9 mouse cellular contexts compared by ENCODE assay signal in the genomic region with DNA sequence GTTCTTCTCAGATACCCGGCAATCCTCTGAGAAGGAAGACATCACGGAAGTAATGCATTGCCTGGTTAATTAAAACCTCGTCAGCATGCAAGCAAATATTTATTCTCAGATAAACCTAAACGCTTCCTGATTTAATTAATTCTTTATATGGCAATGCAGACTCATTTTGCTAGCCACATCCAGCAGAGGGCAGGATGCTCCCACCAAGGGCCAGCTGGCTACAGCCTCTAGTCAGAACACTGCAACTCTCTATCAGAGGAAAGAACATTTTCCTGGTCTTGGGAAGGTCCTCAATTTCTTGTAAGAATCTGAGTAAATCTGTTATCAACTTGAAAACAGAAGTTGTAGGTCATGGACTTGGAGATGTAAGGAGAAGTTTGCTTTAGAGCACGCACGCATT. TPM values are rescaled to one million over a fixed set of nuclear protein-coding genes. Genes with fewer than 3 reads are reported as not detected.
DNase-seq lines count a peak whose midpoint lies in the region; ATAC-seq and TF ChIP-seq lines count a peak whose summit lies in the region.
"Had no signal": no experiment of that assay in that cellular context is flagged by ENCODE, and none has a peak within 500 bp of the region (broad histone marks: within the 10 kb centered on the region; RNA-seq: fewer than 3 reads in every experiment).

No protein-coding gene starts in this region.

- H3K9ac ChIP-seq in kidney, embryonic 15.5 days, result no peak overlapping the region
- H3K9ac ChIP-seq in forebrain, embryonic 15.5 days (replicated peaks), result no peak overlapping the region
- H3K9ac ChIP-seq in midbrain, embryonic 16.5 days (ENCODE audit: low read depth, low read length), result no peak overlapping the region
- no peak overlapping the region for H3K9ac ChIP-seq in stomach, postnatal 0 days (ENCODE audit: low read length)
- H3K9ac ChIP-seq: limb, embryonic 15.5 days had no signal

- no peak overlapping the region for H3K4me2 ChIP-seq in kidney, embryonic 15.5 days
- no peak overlapping the region for H3K4me2 ChIP-seq in forebrain, embryonic 15.5 days (replicated peaks)
- H3K4me2 ChIP-seq in midbrain, embryonic 16.5 days (ENCODE audit: low read length), result no peak overlapping the region
- H3K4me2 ChIP-seq in stomach, postnatal 0 days (replicated peaks; ENCODE audit: low read depth), result no peak overlapping the region
- H3K4me2 ChIP-seq: limb, embryonic 15.5 days had no signal

- 64% methylated on average over 6 of the region's 6 CpGs for WGBS in kidney, embryonic 15.5 days
- 55% methylated on average over 6 of the region's 6 CpGs for WGBS in forebrain, embryonic 15.5 days
- 67% methylated on average over 6 of the region's 6 CpGs for WGBS in midbrain, embryonic 16.5 days
- WGBS in stomach, postnatal 0 days, result 50% methylated on average over 6 of the region's 6 CpGs

- H3K4me1 ChIP-seq in kidney, embryonic 15.5 days, result peaks cover 6% of the 10 kb centered on the region; the same call in 1 of the 2 replicates
- no peaks in the 10 kb centered on the region for H3K4me1 ChIP-seq in forebrain, embryonic 15.5 days
- H3K4me1 ChIP-seq in midbrain, embryonic 16.5 days (ENCODE audit: control insufficient read depth, insufficient read depth, low read length), result no peaks in the 10 kb centered on the region
- no peaks in the 10 kb centered on the region for H3K4me1 ChIP-seq in stomach, postnatal 0 days (replicated peaks; ENCODE audit: control insufficient read depth, insufficient read depth)
- H3K4me1 ChIP-seq: limb, embryonic 15.5 days had no signal

- no peak for TF ChIP-seq EP300 in stomach, postnatal 0 days (optimal IDR thresholded peaks at IDR 0.05)

- H3K4me3 ChIP-seq in kidney, embryonic 15.5 days (replicated peaks), result no peak overlapping the region
- no peak overlapping the region for H3K4me3 ChIP-seq in forebrain, embryonic 15.5 days
- H3K4me3 ChIP-seq in midbrain, embryonic 16.5 days (ENCODE audit: low read depth, low read length), result no peak overlapping the region
- no peak overlapping the region for H3K4me3 ChIP-seq in stomach, postnatal 0 days (ENCODE audit: low read depth, low read length)
- H3K4me3 ChIP-seq: limb, embryonic 15.5 days had no signal

- no peaks in the 10 kb centered on the region for H3K36me3 ChIP-seq in kidney, embryonic 15.5 days
- no peaks in the 10 kb centered on the region for H3K36me3 ChIP-seq in forebrain, embryonic 15.5 days
- H3K36me3 ChIP-seq in midbrain, embryonic 16.5 days (ENCODE audit: control insufficient read depth, insufficient read depth, low read length), result no peaks in the 10 kb centered on the region
- H3K36me3 ChIP-seq in stomach, postnatal 0 days (ENCODE audit: control insufficient read depth, insufficient read depth, low read length), result no peaks in the 10 kb centered on the region
- H3K36me3 ChIP-seq: limb, embryonic 15.5 days had no signal

- no peak overlapping the region for H3K27ac ChIP-seq in kidney, embryonic 15.5 days
- no peak overlapping the region for H3K27ac ChIP-seq in forebrain, embryonic 15.5 days (replicated peaks)
- no peak overlapping the region for H3K27ac ChIP-seq in midbrain, embryonic 16.5 days (ENCODE audit: low read length)
- no peak overlapping the region for H3K27ac ChIP-seq in stomach, postnatal 0 days (replicated peaks)
- H3K27ac ChIP-seq: limb, embryonic 15.5 days had no signal

- no peak for ATAC-seq in kidney, embryonic 15.5 days (replicated peaks; ENCODE audit: low FRiP score)
- peak; percentile 89 for ATAC-seq in cerebellum, adult (ENCODE audit: insufficient number of reproducible peaks, low FRiP score, low TSS enrichment)
- peak; percentile 82; the same call in 1 of the 2 replicates for ATAC-seq in forebrain, embryonic 15.5 days (replicated peaks)
- peak; percentile 79 for ATAC-seq in inflammation-experienced regulatory T-cells, adult 6 months
- peak; percentile 77; the same call in 1 of the 2 replicates for ATAC-seq in midbrain, embryonic 16.5 days
- ATAC-seq in stomach, postnatal 0 days (ENCODE audit: low FRiP score, low TSS enrichment), result peak; percentile 69

- TF ChIP-seq CTCF in stomach, postnatal 0 days (IDR thresholded peaks at IDR 0.05; ENCODE audit: low read depth), result peak; percentile 85

- H3K9me3 ChIP-seq in kidney, embryonic 15.5 days (replicated peaks), result no peaks in the 10 kb centered on the region
- H3K9me3 ChIP-seq in forebrain, embryonic 15.5 days, result no peaks in the 10 kb centered on the region
- no peaks in the 10 kb centered on the region for H3K9me3 ChIP-seq in midbrain, embryonic 16.5 days (replicated peaks; ENCODE audit: control insufficient read depth, low read length, poor library complexity, severe bottlenecking)
- no peaks in the 10 kb centered on the region for H3K9me3 ChIP-seq in stomach, postnatal 0 days (ENCODE audit: control insufficient read depth, low read length)
- H3K9me3 ChIP-seq: limb, embryonic 15.5 days had no signal

- H3K27me3 ChIP-seq in kidney, embryonic 15.5 days, result no peaks in the 10 kb centered on the region
- H3K27me3 ChIP-seq in forebrain, embryonic 15.5 days, result no peaks in the 10 kb centered on the region
- no peaks in the 10 kb centered on the region for H3K27me3 ChIP-seq in midbrain, embryonic 16.5 days (ENCODE audit: control insufficient read depth, insufficient read depth, low read depth, low read length)
- H3K27me3 ChIP-seq in stomach, postnatal 0 days (ENCODE audit: control insufficient read depth, insufficient read depth, low read length), result no peaks in the 10 kb centered on the region
- H3K27me3 ChIP-seq: limb, embryonic 15.5 days had no signal

- DNase-seq in kidney, adult 11 months, result peak; percentile 51
- peak; percentile 16 to 81 for DNase-seq in left cerebral cortex, adult 9 months (ENCODE audit: low spot score in 2 of 2)
- DNase-seq in stomach, postnatal 0 days (ENCODE audit: low spot score), result peak; percentile 78

RNA-seq across cellular contexts. Expression of gene Cytip, which starts 4.1 kb away (rescaled TPM):
- polyA plus RNA-seq in kidney, embryonic 15.5 days (2015; fragmentation: Nextera tagmentation; extraction: Ambion mirVana), result 0.50 and 1.4 TPM in 2 replicates
- polyA plus RNA-seq in forebrain, embryonic 15.5 days (2015; fragmentation: Nextera tagmentation; extraction: Ambion mirVana), result 0.09 TPM in 1 of 2 replicates, not detected in the other
- 100 to 1,000 TPM; 325 to 394 (median 384) TPM for polyA plus RNA-seq in inflammation-experienced regulatory T-cells, adult 6 months (2017; shearing (Covaris generic))
- polyA plus RNA-seq in midbrain, embryonic 16.5 days (2015; fragmentation: Nextera tagmentation; extraction: Ambion mirVana), result 0.44 TPM in 1 of 2 replicates, not detected in the other
- 0.87 and 1.2 TPM in 2 replicates for polyA plus RNA-seq in stomach, postnatal 0 days (2015; fragmentation: Nextera tagmentation; extraction: Ambion mirVana)

Comparison
In these comparisons a context has a peak if more than half of its experiments do, and no peak if none do; other contexts are left out.
1. RNA of gene Cytip, which starts 4.1 kb away (polyA plus RNA-seq): 325 to 394 TPM in inflammation-experienced regulatory T-cells, adult 6 months; 0.50 to 1.4 TPM in kidney, embryonic 15.5 days, 0.87 to 1.2 TPM in stomach, postnatal 0 days, 0.44 TPM in midbrain, embryonic 16.5 days and 0.09 TPM in forebrain, embryonic 15.5 days; every median in the first group is over 100 times any median in the second.
2. Peak in every context shown above with its lines, with median percentiles within 50 percentile points of each other: DNase-seq.